Mouse (Mus musculus) stomach, embryonic 15.5 days (tissue): Measurements from ENCODE around the gene Rps10. TPM values are rescaled to one million over a fixed set of nuclear protein-coding genes. Genes with fewer than 3 reads are reported as not detected.

Experiments
- ATAC-seq: fragments of 200-750 bp; cut with Nextera tagmentation; 2 replicates; pipeline ENCODE4 v1.8.0; 2017; ENCODE audit warnings: low read depth, moderate number of reproducible peaks, moderate TSS enrichment; ENCODE audit not compliant: insufficient read depth, low FRiP score
- H3K27ac ChIP-seq: fragments of 300-500 bp; sonication (generic); 2 replicates; pipeline ENCODE4 v1.5.1; 2015; ENCODE audit warnings: mild to moderate bottlenecking, inconsistent platforms
- H3K27me3 ChIP-seq: fragments of 300-500 bp; sonication (generic); replicated peaks from 2 replicates; pipeline ENCODE4 v1.6.1; 2015; ENCODE audit warnings: inconsistent platforms
- H3K36me3 ChIP-seq: fragments of 300-500 bp; sonication (generic); 2 replicates; pipeline ENCODE4 v1.6.1; 2015; ENCODE audit warnings: inconsistent platforms
- H3K4me1 ChIP-seq: fragments of 300-500 bp; sonication (generic); 2 replicates; pipeline ENCODE4 v1.6.1; 2015; ENCODE audit warnings: inconsistent platforms
- H3K4me2 ChIP-seq: fragments of 300-500 bp; sonication (generic); 2 replicates; pipeline ENCODE4 v1.6.1; 2015; ENCODE audit warnings: mild to moderate bottlenecking, inconsistent platforms
- H3K4me3 ChIP-seq: fragments of 300-500 bp; sonication (generic); replicated peaks from 2 replicates; pipeline ENCODE4 v1.5.1; 2015; ENCODE audit warnings: inconsistent platforms
- H3K9ac ChIP-seq: fragments of 300-500 bp; sonication (generic); 2 replicates; pipeline ENCODE4 v1.6.1; 2015; ENCODE audit warnings: inconsistent platforms
- H3K9me3 ChIP-seq: fragments of 300-500 bp; sonication (generic); 2 replicates; pipeline ENCODE4 v1.6.1; 2016; ENCODE audit warnings: inconsistent platforms
- WGBS: fragments of 180-500 bp; shearing (Covaris S2); methylation state at CpG from one replicate; pipeline ENCODE4 v1.1.7; 2015; 5-methylcytosine and 5-hydroxymethylcytosine counted together
- polyA plus RNA-seq: library from polyadenylated mRNA; unstranded; fragments of >200 nt; fragmentation: Nextera tagmentation; extraction: Ambion mirVana; gene quantifications from 2 replicates; pipeline ENCODE4 v1.2.1, GENCODE M21; 2015

Gene Rps10
- polyA plus RNA-seq, 1 experiment from 2014 or later: 955 TPM

- no peak for ATAC-seq
- WGBS: 76% methylated on average over 21 of the region's 21 CpGs
- H3K36me3 ChIP-seq: no peaks in the 10 kb centered on the region; the same call in 1 of the 2 replicates
- no peak overlapping the region for H3K4me2 ChIP-seq
- no peak overlapping the region for H3K9ac ChIP-seq
- no peaks in the 10 kb centered on the region for H3K27me3 ChIP-seq
- H3K4me1 ChIP-seq: 0 out of 2 replicates have a peak, but pooled peaks cover 8% of the 10 kb centered on the region
- H3K9me3 ChIP-seq: no peaks in the 10 kb centered on the region
- H3K4me3 ChIP-seq: no peak overlapping the region
- no peak overlapping the region for H3K27ac ChIP-seq
These were observed 32.8 kb downstream of the Rps10 start for GRCm38 (mm10) chr17:27603522-27604234.

- ATAC-seq: no peak
- Histone ChIP-seq H3K27ac (no peak overlapping the region), H3K36me3 (no peaks in the 10 kb centered on the region), H3K9me3 (no peaks in the 10 kb centered on the region), H3K4me1 (0 out of 2 replicates have a peak, but pooled peaks cover 8% of the 10 kb centered on the region), H3K9ac (no peak overlapping the region), H3K4me2 (no peak overlapping the region), H3K4me3 (no peak overlapping the region), H3K27me3 (no peaks in the 10 kb centered on the region)
- WGBS: 75% methylated on average over 2 of the region's 2 CpGs
These were observed 33.4 kb downstream of the Rps10 start for GRCm38 (mm10) chr17:27603036-27603435.

- Histone ChIP-seq H3K9ac (no peak overlapping the region), H3K4me3 (no peak overlapping the region), H3K27me3 (no peaks in the 10 kb centered on the region), H3K4me1 (0 out of 2 replicates have a peak, but pooled peaks cover 8% of the 10 kb centered on the region), H3K36me3 (peaks cover 8% of the 10 kb centered on the region), H3K27ac (no peak overlapping the region), H3K4me2 (no peak overlapping the region), H3K9me3 (no peaks in the 10 kb centered on the region)
- no peak for ATAC-seq
- 74% methylated on average over 5 of the region's 5 CpGs for WGBS
These were observed 35.6 kb downstream of the Rps10 start for GRCm38 (mm10) chr17:27600869-27601268.

DNA sequence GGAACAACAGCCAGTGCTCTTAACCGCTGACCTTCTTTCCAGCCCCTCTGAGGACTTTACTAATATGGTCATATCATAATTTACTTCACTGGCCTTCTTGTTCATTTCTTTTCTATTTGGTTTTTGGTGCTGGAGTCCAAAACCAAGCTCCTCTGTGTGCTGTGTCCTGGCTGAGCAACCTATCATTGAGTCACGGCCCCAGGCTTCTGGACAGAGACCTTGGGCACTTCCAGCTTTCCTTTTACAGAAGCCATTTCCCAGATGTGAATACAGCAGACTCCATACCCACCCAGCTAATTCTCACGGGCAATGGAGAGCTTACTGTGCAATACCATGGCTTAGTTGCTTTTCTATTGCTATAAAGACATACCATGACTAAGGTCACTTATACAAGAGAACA lies 36.2 kb downstream of the Rps10 start:
- H3K4me2 ChIP-seq: no peak overlapping the region
- no peaks in the 10 kb centered on the region for H3K27me3 ChIP-seq
- no peak overlapping the region for H3K9ac ChIP-seq
- no peak overlapping the region for H3K27ac ChIP-seq
- 76% methylated on average over 3 of the region's 3 CpGs for WGBS
- H3K36me3 ChIP-seq: peaks cover 14% of the 10 kb centered on the region
- 0 out of 2 replicates have a peak, but pooled peaks cover 8% of the 10 kb centered on the region for H3K4me1 ChIP-seq
- no peak overlapping the region for H3K4me3 ChIP-seq
- H3K9me3 ChIP-seq: no peaks in the 10 kb centered on the region
- ATAC-seq: no peak

- H3K27me3 ChIP-seq: no peaks in the 10 kb centered on the region
- H3K4me1 ChIP-seq: peaks cover 5% of the 10 kb centered on the region; the same call in 1 of the 2 replicates
- H3K4me3 ChIP-seq: no peak overlapping the region
- H3K4me2 ChIP-seq: no peak overlapping the region
- H3K27ac ChIP-seq: no peak overlapping the region
- H3K9ac ChIP-seq: no peak overlapping the region
- no peak for ATAC-seq
- no peaks in the 10 kb centered on the region for H3K9me3 ChIP-seq
- 60% methylated on average over 21 of the region's 21 CpGs for WGBS
- peaks cover 39% of the 10 kb centered on the region for H3K36me3 ChIP-seq
These were observed 39.9 kb downstream of the Rps10 start for GRCm38 (mm10) chr17:27596376-27597190.

GRCm38 (mm10) chr17:27595659-27596375 lies 40.7 kb downstream of the Rps10 start:
- Histone ChIP-seq H3K9me3 (no peaks in the 10 kb centered on the region), H3K36me3 (peaks cover 39% of the 10 kb centered on the region), H3K4me3 (no peak overlapping the region), H3K4me1 (peaks cover 5% of the 10 kb centered on the region; the same call in 1 of the 2 replicates), H3K9ac (no peak overlapping the region), H3K27me3 (no peaks in the 10 kb centered on the region), H3K27ac (no peak overlapping the region), H3K4me2 (no peak overlapping the region)
- 82% methylated on average over 15 of the region's 15 CpGs for WGBS
- ATAC-seq: no peak

DNA sequence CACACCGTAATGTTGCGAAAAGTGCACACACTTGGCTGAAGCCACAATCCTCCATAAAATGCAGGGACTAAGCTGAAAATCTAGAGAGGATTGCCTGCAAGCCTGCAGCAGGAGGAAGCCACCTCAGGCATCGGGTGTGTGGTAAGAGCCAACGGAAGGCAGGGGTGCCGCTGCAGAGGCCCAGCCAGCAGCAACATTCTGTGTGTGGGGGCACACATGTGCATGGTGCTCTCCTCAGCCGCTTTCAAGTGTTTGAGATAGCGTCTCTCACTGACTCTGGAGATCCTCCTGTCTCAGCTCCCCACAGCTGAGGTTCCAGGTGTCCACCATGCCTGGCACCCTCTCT lies 43.9 kb downstream of the Rps10 start:
- 95% methylated on average over 7 of the region's 7 CpGs for whole genome bisulfite sequencing
- Histone ChIP-seq H3K36me3 (peaks cover 44% of the 10 kb centered on the region), H3K9ac (no peak overlapping the region), H3K27me3 (no peaks in the 10 kb centered on the region), H3K4me2 (no peak overlapping the region), H3K27ac (no peak overlapping the region), H3K4me1 (peaks cover 8% of the 10 kb centered on the region), H3K9me3 (no peaks in the 10 kb centered on the region), H3K4me3 (no peak overlapping the region)
- ATAC-seq: no peak

- no peak overlapping the region for H3K4me2 ChIP-seq
- H3K9me3 ChIP-seq: no peaks in the 10 kb centered on the region
- 0 out of 2 replicates have a peak overlapping the region, but pooled peaks have one; percentile 4 for H3K27ac ChIP-seq
- H3K27me3 ChIP-seq: no peaks in the 10 kb centered on the region
- WGBS: 86% methylated on average over 12 of the region's 12 CpGs
- H3K4me1 ChIP-seq: peaks cover 8% of the 10 kb centered on the region
- no peak overlapping the region for H3K4me3 ChIP-seq
- no peak for ATAC-seq
- no peak overlapping the region for H3K9ac ChIP-seq
- H3K36me3 ChIP-seq: peaks cover 49% of the 10 kb centered on the region
These were observed 44.5 kb downstream of the Rps10 start for GRCm38 (mm10) chr17:27591826-27592564.

- H3K9ac ChIP-seq: no peak overlapping the region
- H3K4me2 ChIP-seq: no peak overlapping the region
- H3K27ac ChIP-seq: no peak overlapping the region
- H3K4me1 ChIP-seq: peaks cover 8% of the 10 kb centered on the region
- H3K27me3 ChIP-seq: no peaks in the 10 kb centered on the region
- WGBS: 73% methylated on average over 8 of the region's 8 CpGs
- no peaks in the 10 kb centered on the region for H3K9me3 ChIP-seq
- no peak overlapping the region for H3K4me3 ChIP-seq
- H3K36me3 ChIP-seq: peaks cover 29% of the 10 kb centered on the region
- ATAC-seq: no peak
These were observed 48.2 kb downstream of the Rps10 start for GRCm38 (mm10) chr17:27588231-27588630.

DNA sequence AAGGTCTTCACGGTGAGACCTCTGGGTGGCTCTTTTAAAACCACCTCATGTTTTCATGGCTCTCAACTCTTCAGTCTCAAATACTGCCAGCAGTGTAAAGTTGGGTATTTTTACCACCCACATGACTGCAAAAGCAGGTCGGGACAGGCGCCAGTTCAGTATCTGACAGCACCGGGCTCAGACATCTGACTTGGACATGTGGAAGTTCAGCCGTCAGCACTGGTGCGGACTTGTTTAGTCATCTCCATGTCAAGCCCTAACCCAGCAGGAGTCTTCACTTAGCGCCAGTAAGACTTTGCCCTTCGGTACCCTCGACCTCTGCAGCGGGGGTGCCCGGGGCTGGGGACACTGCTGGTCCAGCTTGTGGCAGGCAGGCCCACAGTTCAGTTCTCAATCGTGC lies 49.2 kb downstream of the Rps10 start:
- Histone ChIP-seq H3K4me3 (no peak overlapping the region), H3K9me3 (no peaks in the 10 kb centered on the region), H3K4me2 (no peak overlapping the region), H3K27ac (no peak overlapping the region), H3K27me3 (no peaks in the 10 kb centered on the region), H3K4me1 (peaks cover 8% of the 10 kb centered on the region), H3K9ac (no peak overlapping the region), H3K36me3 (peaks cover 29% of the 10 kb centered on the region)
- ATAC-seq: no peak
- WGBS: 82% methylated on average over 12 of the region's 12 CpGs

GRCm38 (mm10) chr17:27586661-27587060 lies 49.8 kb downstream of the Rps10 start:
- Histone ChIP-seq H3K27ac (no peak overlapping the region), H3K9ac (no peak overlapping the region), H3K4me1 (peaks cover 3% of the 10 kb centered on the region; the same call in 1 of the 2 replicates), H3K4me2 (no peak overlapping the region), H3K4me3 (no peak overlapping the region), H3K36me3 (peaks cover 30% of the 10 kb centered on the region), H3K27me3 (no peaks in the 10 kb centered on the region), H3K9me3 (no peaks in the 10 kb centered on the region)
- no peak for ATAC-seq
- WGBS: 52% methylated on average over 9 of the region's 9 CpGs
